Mouse (Mus musculus): ENCODE data around the gene Hist1h4d. TPM values are rescaled to one million over a fixed set of nuclear protein-coding genes. Genes with fewer than 3 reads are reported as not detected.

The Hist1h4d gene
- polyA plus RNA-seq, 1 experiment from 2014 or later = 38.1 TPM

DNA sequence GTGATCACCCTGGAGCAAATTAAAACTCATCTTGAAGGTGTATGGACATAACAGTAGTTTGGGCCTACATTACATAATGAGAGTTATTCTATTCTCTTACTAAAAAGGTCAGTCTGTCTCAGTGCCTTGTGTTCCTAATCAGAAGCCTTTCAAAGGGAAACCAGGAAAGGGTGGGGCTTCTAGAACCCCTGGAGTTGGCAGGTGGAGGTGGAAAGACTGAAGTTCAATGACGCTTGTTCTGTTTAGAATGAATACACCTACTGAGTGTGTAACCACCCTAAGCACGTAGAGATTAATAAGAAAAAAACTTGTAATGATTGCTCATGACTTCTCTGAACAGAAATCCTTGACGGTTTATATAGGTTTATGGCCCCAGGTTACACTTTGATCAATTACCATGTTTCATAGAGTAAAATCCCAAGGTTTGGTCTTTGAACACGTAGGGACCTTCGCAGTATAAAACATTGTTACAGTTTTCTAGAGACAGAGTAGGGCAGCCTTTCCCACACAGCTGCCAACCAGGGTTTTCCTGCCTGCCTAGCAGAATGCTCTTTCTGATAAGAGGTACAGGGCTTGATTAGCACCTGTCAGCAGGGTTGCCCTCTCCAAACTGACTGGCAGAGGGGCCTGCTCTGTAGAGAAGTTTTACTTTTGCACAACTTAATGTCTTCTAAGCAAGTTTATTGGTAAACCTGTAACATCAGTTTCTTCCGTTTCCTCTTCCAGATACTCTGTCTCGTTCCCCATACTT, 14.4 kb downstream of the Hist1h4d start:
- Histone ChIP-seq H3K27ac (replicated peaks; ENCODE audit: low read depth, low read length) (no peak overlapping the region), H3K4me2 (ENCODE audit: low read length) (no peak overlapping the region), H3K9me3 (ENCODE audit: control insufficient read depth, low read length) (no peaks in the 10 kb centered on the region), H3K27me3 (ENCODE audit: control insufficient read depth, insufficient read depth, low read length) (no peaks in the 10 kb centered on the region), H3K4me3 (replicated peaks; ENCODE audit: low read depth, low read length) (no peak overlapping the region), H3K36me3 (ENCODE audit: control insufficient read depth, insufficient read depth, low read length) (no peaks in the 10 kb centered on the region), H3K9ac (replicated peaks; ENCODE audit: low read length) (no peak overlapping the region), H3K4me1 (ENCODE audit: control insufficient read depth, insufficient read depth, low read length) (no peaks in the 10 kb centered on the region)
- ATAC-seq (ENCODE audit: low FRiP score, low TSS enrichment) (no peak), DNase-seq (no peak)
- WGBS = 85% methylated on average over 7 of the region's 7 CpGs

DNA sequence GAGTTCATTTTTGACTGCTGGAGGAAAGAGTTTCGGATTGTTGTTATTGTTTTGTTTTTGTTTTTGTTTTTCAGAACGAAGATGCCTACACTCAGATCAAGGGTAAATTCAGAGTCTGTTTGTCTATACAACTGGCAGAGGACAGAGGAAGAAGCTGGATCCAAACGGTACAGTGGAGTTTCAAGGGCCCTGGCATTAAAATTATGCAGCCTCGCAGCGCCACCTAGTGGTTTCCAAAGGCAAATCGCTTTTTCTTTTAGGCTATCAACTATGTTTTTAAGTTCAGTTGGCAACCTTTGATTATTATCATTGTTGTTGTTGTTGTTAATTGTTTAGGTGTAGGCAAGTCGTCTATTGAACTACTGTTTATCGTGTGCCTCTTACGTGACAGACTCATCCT, 16.6 kb downstream of the Hist1h4d start:
- WGBS = 10% methylated on average over 9 of the region's 9 CpGs
- H3K9ac ChIP-seq (replicated peaks; ENCODE audit: low read length) = no peak overlapping the region

DNA sequence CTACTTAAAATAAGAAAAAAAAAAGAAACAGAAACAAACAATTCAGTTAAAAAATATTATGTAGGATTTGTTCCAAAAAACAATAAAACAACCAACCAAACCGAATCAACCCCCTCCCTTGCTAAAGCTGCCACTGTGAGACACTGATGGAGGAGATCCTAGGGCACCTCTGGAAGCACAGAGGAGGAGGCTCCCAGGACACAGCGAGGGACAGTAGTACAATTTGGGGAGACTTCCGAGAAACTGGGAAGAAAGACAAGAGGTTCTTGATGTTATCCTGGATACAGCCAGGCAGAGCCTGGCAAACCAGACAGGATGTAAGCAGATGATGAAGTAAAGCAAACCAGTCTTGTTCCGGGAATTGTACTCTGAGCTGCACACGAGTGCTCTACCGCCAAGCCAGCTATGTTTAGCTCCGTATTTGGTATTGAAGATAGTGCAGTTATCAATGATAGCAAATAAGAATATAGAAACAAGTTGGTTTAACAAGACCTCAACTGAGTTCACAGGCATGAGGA, 21.8 kb downstream of the Hist1h4d start:
- Histone ChIP-seq H3K9me3 (ENCODE audit: control insufficient read depth, low read length) (no peaks in the 10 kb centered on the region), H3K4me2 (ENCODE audit: low read length) (no peak overlapping the region), H3K36me3 (ENCODE audit: control insufficient read depth, insufficient read depth, low read length) (no peaks in the 10 kb centered on the region), H3K4me1 (ENCODE audit: control insufficient read depth, insufficient read depth, low read length) (no peaks in the 10 kb centered on the region), H3K4me3 (replicated peaks; ENCODE audit: low read depth, low read length) (no peak overlapping the region), H3K27me3 (ENCODE audit: control insufficient read depth, insufficient read depth, low read length) (no peaks in the 10 kb centered on the region), H3K27ac (replicated peaks; ENCODE audit: low read depth, low read length) (no peak overlapping the region), H3K9ac (replicated peaks; ENCODE audit: low read length) (no peak overlapping the region)
- DNase-seq (no peak), ATAC-seq (ENCODE audit: low FRiP score, low TSS enrichment) (no peak)
- WGBS = 82% methylated on average over 7 of the region's 7 CpGs

More for the DNA sequence above, 16.6 kb downstream of the Hist1h4d start:
- H3K9me3 ChIP-seq (ENCODE audit: control insufficient read depth, low read length) = no peaks in the 10 kb centered on the region
- H3K4me1 ChIP-seq (ENCODE audit: control insufficient read depth, insufficient read depth, low read length) = no peaks in the 10 kb centered on the region
- H3K4me2 ChIP-seq (ENCODE audit: low read length) = no peak overlapping the region
- H3K27ac ChIP-seq (replicated peaks; ENCODE audit: low read depth, low read length) = no peak overlapping the region
- no peaks in the 10 kb centered on the region for H3K27me3 ChIP-seq (ENCODE audit: control insufficient read depth, insufficient read depth, low read length)
- no peaks in the 10 kb centered on the region for H3K36me3 ChIP-seq (ENCODE audit: control insufficient read depth, insufficient read depth, low read length)
- ATAC-seq (ENCODE audit: low FRiP score, low TSS enrichment) (no peak), DNase-seq (peak; percentile 88)
- no peak overlapping the region for H3K4me3 ChIP-seq (replicated peaks; ENCODE audit: low read depth, low read length)

DNA sequence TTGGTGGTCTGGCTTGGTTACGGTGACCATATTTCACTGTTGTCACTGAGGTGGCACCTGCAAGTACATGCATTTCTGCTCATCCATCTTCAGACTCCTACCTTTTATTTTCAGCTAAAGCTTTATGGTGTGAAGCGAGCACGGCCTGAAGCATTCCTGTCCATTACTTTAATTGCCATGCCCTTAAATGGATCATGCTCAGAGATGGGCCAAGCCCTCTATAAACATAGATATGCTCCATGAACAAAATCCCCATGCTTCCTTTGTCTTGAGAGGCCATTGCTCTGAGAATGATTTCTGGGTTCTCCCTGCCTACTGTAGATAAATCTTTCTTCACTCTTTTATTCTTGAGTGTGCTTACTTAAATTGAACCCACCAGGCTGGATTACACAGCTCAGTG, 23.1 kb downstream of the Hist1h4d start:
- H3K4me3 ChIP-seq (replicated peaks; ENCODE audit: low read depth, low read length) = no peak overlapping the region
- no peaks in the 10 kb centered on the region for H3K4me1 ChIP-seq (ENCODE audit: control insufficient read depth, insufficient read depth, low read length)
- H3K9me3 ChIP-seq (ENCODE audit: control insufficient read depth, low read length) = no peaks in the 10 kb centered on the region
- H3K36me3 ChIP-seq (ENCODE audit: control insufficient read depth, insufficient read depth, low read length) = no peaks in the 10 kb centered on the region
- no peak for ATAC-seq (ENCODE audit: low FRiP score, low TSS enrichment)
- WGBS = 94% methylated on average over 3 of the region's 3 CpGs
- H3K4me2 ChIP-seq (ENCODE audit: low read length) = no peak overlapping the region
- no peak overlapping the region for H3K27ac ChIP-seq (replicated peaks; ENCODE audit: low read depth, low read length)
- no peak for DNase-seq
- no peaks in the 10 kb centered on the region for H3K27me3 ChIP-seq (ENCODE audit: control insufficient read depth, insufficient read depth, low read length)
- H3K9ac ChIP-seq (replicated peaks; ENCODE audit: low read length) = no peak overlapping the region

DNA sequence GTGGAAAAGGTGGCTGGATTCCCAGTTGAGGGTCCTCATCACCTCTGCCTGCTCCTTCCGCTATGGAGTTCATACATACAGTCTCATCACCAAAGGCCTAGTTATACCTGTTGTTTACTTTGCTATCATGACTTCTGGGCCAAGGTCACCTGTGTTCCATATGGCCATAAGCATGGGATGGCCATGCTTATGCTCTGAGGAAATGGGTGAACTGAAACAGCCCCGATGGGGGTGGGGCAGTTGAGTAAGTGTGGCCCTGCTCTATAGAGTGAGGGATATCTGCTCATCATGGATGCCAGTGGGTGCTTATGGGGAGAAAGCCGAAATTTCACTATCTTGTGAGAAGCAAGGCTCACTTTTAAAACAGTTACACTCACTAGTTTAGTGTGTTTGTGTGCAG, 23.7 kb downstream of the Hist1h4d start:
- no peak overlapping the region for H3K27ac ChIP-seq (replicated peaks; ENCODE audit: low read depth, low read length)
- no peak overlapping the region for H3K4me3 ChIP-seq (replicated peaks; ENCODE audit: low read depth, low read length)
- 94% methylated on average over 3 of the region's 3 CpGs for WGBS
- no peak for ATAC-seq (ENCODE audit: low FRiP score, low TSS enrichment)
- no peak overlapping the region for H3K9ac ChIP-seq (replicated peaks; ENCODE audit: low read length)
- no peaks in the 10 kb centered on the region for H3K9me3 ChIP-seq (ENCODE audit: control insufficient read depth, low read length)
- DNase-seq = no peak
- H3K36me3 ChIP-seq (ENCODE audit: control insufficient read depth, insufficient read depth, low read length) = no peaks in the 10 kb centered on the region
- H3K27me3 ChIP-seq (ENCODE audit: control insufficient read depth, insufficient read depth, low read length) = no peaks in the 10 kb centered on the region
- no peaks in the 10 kb centered on the region for H3K4me1 ChIP-seq (ENCODE audit: control insufficient read depth, insufficient read depth, low read length)
- H3K4me2 ChIP-seq (ENCODE audit: low read length) = no peak overlapping the region

DNA sequence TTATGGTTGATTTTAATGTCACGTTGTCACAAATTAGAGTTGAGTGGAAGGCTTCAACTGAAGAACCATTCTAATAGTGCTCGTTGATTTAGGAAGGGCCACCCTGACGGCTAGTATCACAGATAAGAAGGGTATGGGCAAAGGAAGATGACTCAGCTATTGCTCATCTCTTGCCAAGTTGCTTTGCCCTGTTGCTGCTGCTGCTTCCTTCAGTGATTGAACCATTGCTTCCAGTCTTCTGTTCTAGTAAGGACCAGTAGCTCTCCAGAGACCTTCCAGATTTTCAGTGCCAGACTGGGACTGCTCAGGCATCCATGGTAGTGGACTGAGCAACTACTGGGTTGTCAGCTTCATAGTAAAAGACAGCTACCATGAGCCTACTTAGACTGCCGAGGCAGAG, 27.8 kb downstream of the Hist1h4d start:
- ATAC-seq (ENCODE audit: low FRiP score, low TSS enrichment) = no peak

DNA sequence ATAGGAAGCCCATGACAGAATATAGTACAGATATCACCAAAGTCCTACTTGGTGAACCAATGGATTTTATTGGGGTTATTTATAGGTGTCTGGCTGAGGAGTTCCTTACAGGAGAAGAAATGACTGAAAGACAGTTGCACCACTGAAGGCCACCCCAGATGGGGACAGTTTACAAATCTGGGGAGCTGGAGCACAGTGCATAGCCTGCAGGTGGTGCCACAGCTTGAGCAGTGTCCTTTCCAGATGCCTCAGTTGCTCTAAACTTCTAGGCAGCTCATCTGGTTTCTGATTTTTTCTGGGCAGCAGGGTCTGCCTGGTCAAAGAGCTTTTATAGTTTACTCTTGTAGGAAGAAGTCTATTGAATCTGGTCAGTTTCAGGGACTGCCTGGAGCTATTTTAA, 28.4 kb downstream of the Hist1h4d start:
- ATAC-seq (ENCODE audit: low FRiP score, low TSS enrichment) = no peak
- DNase-seq = no peak
- Histone ChIP-seq H3K9ac (replicated peaks; ENCODE audit: low read length) (no peak overlapping the region), H3K4me1 (ENCODE audit: control insufficient read depth, insufficient read depth, low read length) (no peaks in the 10 kb centered on the region), H3K36me3 (ENCODE audit: control insufficient read depth, insufficient read depth, low read length) (no peaks in the 10 kb centered on the region), H3K4me3 (replicated peaks; ENCODE audit: low read depth, low read length) (no peak overlapping the region), H3K9me3 (ENCODE audit: control insufficient read depth, low read length) (no peaks in the 10 kb centered on the region), H3K4me2 (ENCODE audit: low read length) (no peak overlapping the region), H3K27ac (replicated peaks; ENCODE audit: low read depth, low read length) (no peak overlapping the region), H3K27me3 (ENCODE audit: control insufficient read depth, insufficient read depth, low read length) (no peaks in the 10 kb centered on the region)

More for the DNA sequence above, 27.8 kb downstream of the Hist1h4d start:
- H3K27ac ChIP-seq (replicated peaks; ENCODE audit: low read depth, low read length) = no peak overlapping the region
- H3K9me3 ChIP-seq (ENCODE audit: control insufficient read depth, low read length) = no peaks in the 10 kb centered on the region
- 91% methylated on average over 4 of the region's 4 CpGs for WGBS
- no peaks in the 10 kb centered on the region for H3K27me3 ChIP-seq (ENCODE audit: control insufficient read depth, insufficient read depth, low read length)
- H3K4me3 ChIP-seq (replicated peaks; ENCODE audit: low read depth, low read length) = no peak overlapping the region
- H3K4me1 ChIP-seq (ENCODE audit: control insufficient read depth, insufficient read depth, low read length) = no peaks in the 10 kb centered on the region
- no peak overlapping the region for H3K9ac ChIP-seq (replicated peaks; ENCODE audit: low read length)
- no peak overlapping the region for H3K4me2 ChIP-seq (ENCODE audit: low read length)
- DNase-seq = no peak
- no peaks in the 10 kb centered on the region for H3K36me3 ChIP-seq (ENCODE audit: control insufficient read depth, insufficient read depth, low read length)

DNA sequence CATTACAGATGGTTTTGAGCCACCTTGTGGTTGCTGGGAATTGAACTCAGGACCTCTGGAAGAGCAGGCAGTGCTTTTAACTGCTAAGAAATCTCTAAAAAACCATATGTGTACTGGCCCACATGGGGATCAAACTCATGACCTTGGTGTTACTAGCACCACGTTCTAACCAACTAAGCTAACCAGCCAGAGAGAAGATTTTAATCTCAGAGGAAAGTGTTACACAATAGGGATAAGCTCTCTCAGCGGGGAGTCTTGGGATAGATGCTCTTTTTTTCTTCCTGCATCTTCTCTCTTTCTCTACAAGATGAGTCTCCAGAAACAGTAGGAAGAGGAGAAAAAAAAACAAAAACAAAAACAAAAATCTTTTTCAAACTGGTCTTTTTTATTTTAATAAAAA, 29.0 kb downstream of the Hist1h4d start:
- no peak overlapping the region for H3K4me3 ChIP-seq (replicated peaks; ENCODE audit: low read depth, low read length)
- WGBS = 64% methylated on average over 2 of the region's 2 CpGs
- H3K9ac ChIP-seq (replicated peaks; ENCODE audit: low read length) = no peak overlapping the region
- no peak overlapping the region for H3K27ac ChIP-seq (replicated peaks; ENCODE audit: low read depth, low read length)
- H3K9me3 ChIP-seq (ENCODE audit: control insufficient read depth, low read length) = no peaks in the 10 kb centered on the region
- DNase-seq = no peak
- no peaks in the 10 kb centered on the region for H3K36me3 ChIP-seq (ENCODE audit: control insufficient read depth, insufficient read depth, low read length)
- no peaks in the 10 kb centered on the region for H3K27me3 ChIP-seq (ENCODE audit: control insufficient read depth, insufficient read depth, low read length)
- no peak overlapping the region for H3K4me2 ChIP-seq (ENCODE audit: low read length)
- ATAC-seq (ENCODE audit: low FRiP score, low TSS enrichment) = no peak
- no peaks in the 10 kb centered on the region for H3K4me1 ChIP-seq (ENCODE audit: control insufficient read depth, insufficient read depth, low read length)

DNA sequence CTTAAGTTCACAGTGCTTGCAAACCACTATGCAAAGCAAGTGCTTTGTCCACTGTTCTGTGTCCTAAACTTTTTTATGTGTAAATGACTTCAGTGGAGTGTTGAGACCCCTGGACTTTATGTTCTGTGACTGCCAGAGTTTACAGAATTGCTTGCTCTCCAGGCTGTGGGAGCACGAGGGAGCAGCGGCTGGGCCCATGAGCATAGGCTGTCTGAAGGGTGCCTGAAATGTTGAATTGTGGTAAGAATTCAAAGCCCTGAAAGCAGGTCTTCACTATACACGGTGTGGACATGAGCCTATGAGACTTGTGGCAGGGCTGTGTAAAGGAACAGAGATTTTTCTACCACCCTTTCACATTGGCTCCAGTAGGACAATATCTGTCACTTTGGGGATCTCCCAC, 30.2 kb downstream of the Hist1h4d start:
- no peaks in the 10 kb centered on the region for H3K27me3 ChIP-seq (ENCODE audit: control insufficient read depth, insufficient read depth, low read length)
- ATAC-seq (ENCODE audit: low FRiP score, low TSS enrichment) = no peak
- H3K9me3 ChIP-seq (ENCODE audit: control insufficient read depth, low read length) = no peaks in the 10 kb centered on the region
- H3K4me3 ChIP-seq (replicated peaks; ENCODE audit: low read depth, low read length) = no peak overlapping the region
- H3K4me2 ChIP-seq (ENCODE audit: low read length) = no peak overlapping the region
- 83% methylated on average over 3 of the region's 3 CpGs for WGBS
- H3K4me1 ChIP-seq (ENCODE audit: control insufficient read depth, insufficient read depth, low read length) = no peaks in the 10 kb centered on the region
- H3K9ac ChIP-seq (replicated peaks; ENCODE audit: low read length) = no peak overlapping the region
- DNase-seq = no peak
- H3K27ac ChIP-seq (replicated peaks; ENCODE audit: low read depth, low read length) = no peak overlapping the region
- H3K36me3 ChIP-seq (ENCODE audit: control insufficient read depth, insufficient read depth, low read length) = no peaks in the 10 kb centered on the region

Measured in midbrain, embryonic 14.5 days (tissue).